Mouse (Mus musculus): ENCODE measurements around the gene Met.

DNA sequence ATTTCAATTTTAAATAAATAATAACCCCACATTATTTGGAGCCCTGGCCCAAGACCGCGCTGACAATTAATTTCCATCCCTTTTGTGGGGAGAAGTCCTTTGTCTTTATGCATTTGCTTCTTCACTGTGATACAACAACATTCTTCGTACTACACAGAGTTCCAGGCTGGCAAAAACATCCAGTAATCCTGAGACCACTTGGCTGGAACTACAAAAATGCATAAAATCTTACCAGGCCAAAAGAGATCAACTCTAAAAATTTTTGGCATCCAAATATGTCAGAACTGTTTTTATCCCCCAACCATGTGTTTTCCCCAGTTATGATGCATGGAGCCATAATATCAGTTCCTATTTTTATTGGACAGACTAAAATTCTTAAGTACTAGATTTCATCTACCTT lies 116.7 kb downstream of the Met start:
- TF ChIP-seq EP300 (optimal IDR thresholded peaks at IDR 0.05) (no peak), CTCF (IDR thresholded peaks at IDR 0.05; ENCODE audit: low read depth) (no peak)
